Mouse (Mus musculus) layer of hippocampus, adult 11-12 months (tissue): Measurements from ENCODE around the gene Gm20388.
A peak's percentile ranks its signal among the peaks of the same experiment; 100 is the strongest.

ENCODE experiments used
- DNase-seq: peaks from one replicate; pipeline ENCODE4 v3.0.0; 2022; ENCODE audit warnings: low spot score

Gene Gm20388

DNA sequence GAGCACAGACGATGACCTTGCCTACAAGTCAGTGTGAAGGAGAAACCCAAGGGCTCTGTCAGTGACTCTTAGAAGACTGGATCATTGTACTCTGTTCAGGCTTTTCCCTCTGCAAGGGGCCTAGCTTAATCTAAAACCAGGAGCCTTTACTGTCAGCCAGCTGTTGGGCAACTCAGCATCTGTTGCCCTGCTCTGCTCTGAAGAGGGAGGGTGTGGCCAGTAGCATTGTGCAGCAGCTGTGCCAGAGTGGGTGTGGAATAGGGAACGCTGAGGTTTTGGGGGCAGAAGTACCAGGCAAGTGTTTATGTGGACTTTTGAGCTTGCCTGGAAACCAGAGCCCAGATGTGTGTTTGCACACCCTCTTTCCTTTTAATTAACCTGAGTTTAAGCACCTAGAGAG, 2111.1 kb downstream of the Gm20388 start:
- DNase-seq, result no peak

DNA sequence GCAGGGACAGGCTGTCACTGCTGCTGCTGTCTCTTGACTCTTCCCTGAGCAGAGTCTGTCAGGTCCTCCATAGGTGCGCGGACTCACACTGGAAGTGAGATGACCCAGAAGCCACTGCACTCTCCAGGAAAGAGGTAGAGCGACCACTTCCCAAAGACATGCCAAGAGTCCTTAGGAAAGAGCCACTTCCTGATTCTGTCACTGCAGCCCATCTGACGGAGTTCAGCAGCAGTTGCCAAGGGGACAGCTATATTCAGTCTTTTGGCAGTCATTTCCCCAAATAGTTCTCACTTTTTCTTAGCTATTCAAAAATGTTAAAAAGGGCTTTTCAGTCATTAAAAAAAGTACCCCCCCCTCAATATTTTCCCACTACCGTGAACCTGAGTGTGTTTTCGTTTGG, 2111.6 kb downstream of the Gm20388 start:
- no peak for DNase-seq

DNA sequence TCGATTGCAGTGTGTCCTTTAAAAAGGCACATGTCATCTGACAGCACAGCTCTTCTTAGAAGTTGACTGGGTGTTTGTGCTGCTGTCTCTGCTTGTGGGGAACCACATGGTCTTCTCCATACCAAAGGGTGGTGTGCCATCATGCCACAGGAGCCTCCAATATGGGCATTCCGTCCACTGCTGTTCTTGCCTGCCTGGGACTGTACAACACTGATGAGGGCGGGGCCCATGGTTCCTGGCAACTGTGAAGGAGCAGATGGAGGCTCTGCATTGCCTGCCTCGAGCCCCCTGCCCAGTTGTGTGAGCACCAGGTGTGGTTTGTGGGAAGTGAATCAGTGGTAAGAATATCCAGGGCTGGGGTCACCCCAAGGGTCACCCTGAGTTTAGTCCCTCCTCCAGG, 2112.1 kb downstream of the Gm20388 start:
- no peak for DNase-seq

DNA sequence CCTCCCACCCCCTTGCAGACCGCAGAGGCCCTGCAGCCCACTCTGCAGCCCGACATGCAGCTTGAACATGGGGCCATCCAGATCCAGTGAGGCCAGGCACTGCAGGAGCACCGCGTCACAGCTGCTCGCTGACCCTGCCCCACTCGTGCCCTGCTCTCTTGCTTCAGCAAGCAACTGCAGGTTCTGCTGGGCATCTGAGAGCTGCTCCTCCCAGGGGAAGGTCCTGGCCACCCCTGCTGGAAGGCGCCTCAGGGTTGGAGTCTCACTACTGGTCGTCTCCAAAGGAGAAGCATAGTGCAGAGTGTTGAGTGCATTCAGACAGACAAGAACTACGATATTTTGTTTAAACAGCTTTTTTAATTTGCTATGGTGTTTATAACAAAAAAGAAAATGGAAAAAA, 2114.9 kb downstream of the Gm20388 start:
- no peak for DNase-seq

DNA sequence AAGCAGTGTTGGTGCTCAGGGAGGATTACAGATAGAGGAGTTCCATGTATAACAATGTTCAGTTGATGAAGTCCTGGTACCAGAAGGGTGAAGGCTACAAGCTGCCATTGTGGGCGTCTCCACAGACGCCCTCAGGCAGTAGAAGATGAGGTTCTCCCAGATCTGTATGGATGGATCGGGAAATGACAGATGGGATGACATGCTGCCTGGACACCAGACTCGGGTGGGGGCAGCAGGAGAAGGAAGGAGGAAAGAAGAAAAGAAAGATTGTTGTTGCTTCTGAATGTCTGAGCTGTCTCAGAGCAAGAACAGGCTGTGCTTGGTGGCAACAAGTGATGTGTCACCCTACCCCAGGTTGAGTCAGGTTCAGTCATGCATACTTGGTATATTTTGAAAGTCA, 2117.5 kb downstream of the Gm20388 start:
- peak; percentile 45 for DNase-seq

DNA sequence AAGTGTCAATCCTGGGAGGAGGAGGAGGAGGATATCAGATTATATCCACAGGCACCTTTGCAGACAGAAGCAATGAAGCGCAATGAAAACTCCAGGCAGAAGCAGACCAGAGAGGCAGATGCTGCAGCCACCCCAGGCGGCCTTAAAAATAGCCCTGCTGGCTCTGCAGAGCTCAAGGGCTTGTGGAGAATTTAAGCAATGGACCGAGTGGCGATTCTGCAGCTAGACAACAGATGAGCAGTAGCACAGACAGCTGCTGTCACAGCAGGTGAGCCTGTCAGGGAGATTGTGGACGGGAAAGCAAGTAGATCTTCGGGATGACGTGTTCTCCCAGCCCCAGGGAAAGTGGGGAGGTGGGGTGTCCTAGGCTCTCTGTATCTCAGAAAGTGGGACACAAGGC, 2120.3 kb downstream of the Gm20388 start:
- DNase-seq, result no peak

DNA sequence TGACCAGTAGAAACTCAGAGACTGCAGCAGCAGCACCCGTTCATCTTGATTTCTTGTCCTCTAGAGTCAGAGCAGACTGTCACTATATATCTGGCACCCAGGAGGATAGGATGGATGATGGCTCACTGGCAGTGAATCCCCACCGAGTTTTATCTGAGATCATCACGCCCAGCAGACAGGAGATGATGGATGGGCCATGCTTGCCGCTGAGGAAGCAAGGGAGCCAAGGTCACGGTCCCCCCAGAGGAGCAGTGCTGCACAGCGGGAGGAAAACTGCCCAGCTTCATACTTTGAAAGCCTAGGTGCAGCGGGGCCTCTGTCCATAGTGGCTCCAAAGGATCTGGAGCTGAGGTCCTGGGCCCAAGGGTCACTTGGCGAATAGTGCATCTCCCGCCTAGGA, 2122.1 kb downstream of the Gm20388 start:
- no peak for DNase-seq

DNA sequence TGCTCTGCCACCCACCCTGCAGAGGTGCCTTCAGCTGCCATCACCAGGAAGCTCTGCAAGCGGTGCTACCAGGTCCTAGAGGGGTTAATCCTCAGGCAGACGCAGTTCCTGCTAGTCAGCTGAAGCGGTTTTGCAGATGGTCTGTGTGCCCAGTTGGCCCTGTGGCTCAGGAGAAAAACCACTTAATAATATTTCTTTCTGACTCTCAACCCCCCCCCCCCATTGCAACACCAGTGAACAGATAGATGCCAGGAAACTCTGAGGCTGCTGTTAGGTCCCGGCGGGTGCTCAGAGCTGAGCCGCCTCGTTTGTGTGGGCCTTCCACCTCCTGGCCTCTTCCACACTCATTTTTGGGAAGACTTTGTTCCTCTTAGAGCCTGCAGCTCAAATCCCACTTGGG, 2124.9 kb downstream of the Gm20388 start:
- no peak for DNase-seq

DNA sequence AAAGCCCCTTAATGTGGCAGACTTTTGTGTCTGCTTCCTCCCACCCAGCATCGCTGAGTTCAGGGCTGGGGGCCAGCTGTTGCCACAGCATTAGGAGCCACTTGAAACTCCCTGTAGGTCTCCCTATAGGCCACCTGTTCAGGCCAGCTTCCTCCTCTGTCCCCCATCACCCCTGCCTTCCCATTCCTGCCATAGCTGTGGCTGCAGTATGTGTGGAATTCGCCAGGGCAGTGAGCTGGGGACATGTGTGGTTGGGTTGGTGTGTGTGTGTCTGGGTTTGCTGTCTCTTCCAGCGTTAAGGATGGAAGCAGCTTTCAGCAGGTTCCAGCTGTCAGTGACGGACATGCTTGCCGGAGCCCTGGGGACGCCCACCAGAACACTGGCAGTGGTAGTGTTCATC, 2125.7 kb downstream of the Gm20388 start:
- no peak for DNase-seq

DNA sequence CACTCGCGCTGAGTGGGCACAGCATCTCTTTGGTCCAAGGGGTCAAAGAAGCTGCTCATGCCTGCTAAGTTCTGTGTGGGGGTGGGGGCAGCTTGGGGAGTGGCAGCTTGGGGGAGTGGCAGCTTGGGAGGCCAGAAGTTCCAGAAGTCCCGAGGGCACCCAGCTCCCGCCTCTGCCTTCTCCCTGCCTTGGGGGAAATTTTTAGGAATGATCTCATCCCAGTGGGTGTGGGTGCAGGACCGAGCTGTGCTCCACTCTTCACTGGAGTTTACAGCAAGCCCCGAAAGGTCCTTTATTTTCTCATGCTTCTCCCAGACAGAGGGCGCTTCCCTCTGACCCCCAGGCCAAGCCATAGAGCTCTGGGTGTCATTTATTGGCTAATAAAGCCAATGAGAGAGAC, 2126.6 kb downstream of the Gm20388 start:
- no peak for DNase-seq

DNA sequence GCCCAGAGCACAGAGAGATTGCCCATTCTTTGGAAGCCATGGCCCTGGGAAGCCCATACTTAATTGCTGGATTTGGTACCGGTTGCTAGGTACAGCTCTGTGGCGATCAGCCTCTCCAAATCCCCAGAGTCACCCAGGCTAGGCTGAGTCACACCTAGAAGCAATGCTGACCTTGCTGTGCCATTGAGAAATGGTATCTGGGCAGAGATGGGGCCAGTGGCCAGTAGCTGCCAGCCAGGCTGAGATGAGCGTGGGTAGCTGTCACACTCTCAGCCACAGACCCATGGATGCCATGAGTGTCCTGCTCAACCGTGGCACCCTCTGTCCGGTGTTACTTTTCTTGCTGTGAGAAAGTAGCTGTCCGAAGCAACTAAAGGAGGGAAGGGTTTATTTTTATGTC, 2127.4 kb downstream of the Gm20388 start:
- no peak for DNase-seq

DNA sequence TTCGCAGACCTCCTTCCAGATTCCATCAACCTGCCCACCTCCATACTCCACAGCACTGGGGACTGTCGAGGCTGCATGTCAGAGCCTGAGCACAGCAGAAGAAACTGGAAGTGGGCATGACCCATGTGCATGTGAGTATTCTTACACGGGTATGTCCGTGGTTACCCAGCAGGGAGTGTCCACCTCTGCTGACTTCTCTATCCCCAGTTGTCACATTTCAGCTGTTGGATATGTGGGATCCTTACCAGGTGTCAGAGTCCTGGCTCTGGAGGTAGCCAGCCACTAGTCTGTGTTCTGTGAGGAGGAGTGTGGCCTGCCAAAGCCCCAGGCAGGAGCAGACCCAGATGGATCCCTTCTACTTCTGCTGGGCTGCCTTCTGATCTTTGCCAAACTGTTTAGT, 2128.8 kb downstream of the Gm20388 start:
- no peak for DNase-seq

DNA sequence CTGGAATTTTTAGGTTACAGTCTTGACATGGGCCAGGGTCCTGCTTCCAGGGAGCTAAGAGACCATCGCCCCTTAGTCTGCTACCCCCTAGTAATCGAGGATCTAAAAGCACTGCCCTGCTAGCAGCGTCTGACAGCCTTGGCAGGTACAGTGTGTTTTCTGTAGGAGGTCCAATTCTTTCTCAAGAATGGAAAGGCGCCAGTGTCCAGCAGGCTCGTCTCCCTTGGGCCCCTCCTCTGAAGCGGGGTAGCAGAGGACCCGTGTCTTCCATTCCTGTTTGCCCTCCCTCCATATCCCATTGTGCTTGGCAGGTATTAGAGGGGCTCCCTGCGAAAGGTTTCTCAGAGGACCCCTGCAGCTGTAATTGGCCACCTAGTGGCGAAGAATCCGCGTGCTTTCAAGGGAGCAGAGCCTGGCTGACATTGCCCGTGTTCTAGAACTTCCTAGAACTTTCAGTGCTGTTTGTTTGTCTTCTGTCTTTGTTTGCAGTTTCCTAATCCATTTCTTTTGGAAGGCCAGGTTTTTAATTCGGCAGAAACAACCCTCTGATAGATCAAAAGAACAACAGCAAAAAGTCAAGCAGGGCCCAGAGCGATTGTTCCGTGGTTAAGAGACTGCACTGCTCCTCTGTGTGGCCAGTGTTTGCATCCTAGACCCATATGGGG, 2136.7 kb downstream of the Gm20388 start:
- no peak for DNase-seq

DNA sequence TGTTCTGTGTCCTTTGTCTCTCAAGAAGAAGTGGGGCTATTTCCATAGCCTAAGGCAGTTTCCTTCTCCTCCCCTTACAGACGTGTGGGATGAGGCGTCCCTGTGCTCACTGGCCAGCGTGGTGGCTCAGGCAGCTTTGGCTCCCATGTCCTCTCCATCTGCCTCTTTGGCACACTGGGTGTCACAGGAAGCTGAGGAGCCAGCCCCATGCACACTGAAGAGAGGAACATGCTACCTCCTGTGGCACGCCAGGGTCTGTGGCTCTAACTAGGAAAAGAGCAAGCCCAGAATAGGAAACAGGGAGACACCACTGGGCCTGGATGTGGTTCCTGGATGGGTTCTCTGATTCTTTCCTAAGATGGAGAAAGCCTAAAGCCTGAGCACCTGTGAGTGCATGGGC, 2138.6 kb downstream of the Gm20388 start:
- DNase-seq, result no peak

DNA sequence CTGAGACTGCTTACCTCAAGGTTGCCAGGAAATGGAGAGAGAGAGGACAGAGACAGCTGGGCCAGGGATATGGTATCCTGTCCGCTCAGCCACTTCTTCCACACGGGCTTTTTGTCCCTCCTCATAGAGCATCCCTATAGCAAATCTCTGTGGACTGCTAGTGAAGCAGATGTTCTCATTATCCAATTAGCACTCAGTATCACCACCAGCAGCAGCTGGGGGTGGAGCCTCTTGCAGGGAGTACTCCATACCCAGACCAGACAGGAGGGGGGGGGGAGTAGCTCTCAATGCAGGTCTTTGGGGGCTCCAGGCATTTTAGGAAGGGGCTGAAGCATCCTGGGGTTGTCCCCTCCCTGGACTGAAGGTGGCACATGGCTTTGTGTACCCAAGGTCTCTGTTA, 2139.3 kb downstream of the Gm20388 start:
- no peak for DNase-seq

DNA sequence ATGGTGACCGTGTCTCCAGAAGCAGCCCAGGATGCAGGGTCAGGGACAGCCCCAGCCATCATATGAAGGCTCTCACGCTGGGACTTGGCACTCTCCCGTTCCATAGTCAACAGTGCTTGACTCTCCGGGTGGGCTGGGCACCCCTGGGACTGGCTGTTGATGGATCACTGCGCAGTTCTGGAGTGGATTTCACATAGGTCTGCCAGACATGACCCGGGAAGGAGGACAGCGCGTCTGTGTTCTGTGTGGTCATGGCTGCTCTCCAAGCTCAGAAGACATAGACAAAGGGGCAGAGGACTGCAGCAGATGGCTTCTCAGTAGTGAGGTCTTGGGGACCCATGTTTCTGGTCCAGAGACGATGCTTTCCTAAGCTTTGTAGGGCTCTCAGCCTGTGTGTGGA, 2140.0 kb downstream of the Gm20388 start:
- no peak for DNase-seq

DNA sequence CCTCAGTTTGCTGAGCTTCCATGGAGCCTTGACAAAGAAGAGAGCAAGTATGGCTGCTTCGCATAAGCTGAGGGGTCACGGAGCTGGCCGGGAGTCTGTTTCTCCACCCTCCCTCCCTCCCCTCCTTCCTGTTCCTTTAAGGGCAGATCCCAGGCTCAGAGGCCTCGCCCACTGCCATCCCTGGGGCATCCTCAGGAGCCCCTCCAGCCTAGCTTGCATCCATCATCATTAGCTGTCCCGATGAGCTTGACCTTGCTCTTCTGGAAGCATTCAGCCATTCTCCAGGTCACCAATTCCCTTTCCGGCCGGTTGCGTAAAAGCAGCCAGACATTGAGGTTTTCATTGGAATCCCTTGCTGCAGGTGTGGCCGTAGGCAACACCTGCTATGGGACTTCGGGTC, 2144.7 kb downstream of the Gm20388 start:
- DNase-seq, result no peak

DNA sequence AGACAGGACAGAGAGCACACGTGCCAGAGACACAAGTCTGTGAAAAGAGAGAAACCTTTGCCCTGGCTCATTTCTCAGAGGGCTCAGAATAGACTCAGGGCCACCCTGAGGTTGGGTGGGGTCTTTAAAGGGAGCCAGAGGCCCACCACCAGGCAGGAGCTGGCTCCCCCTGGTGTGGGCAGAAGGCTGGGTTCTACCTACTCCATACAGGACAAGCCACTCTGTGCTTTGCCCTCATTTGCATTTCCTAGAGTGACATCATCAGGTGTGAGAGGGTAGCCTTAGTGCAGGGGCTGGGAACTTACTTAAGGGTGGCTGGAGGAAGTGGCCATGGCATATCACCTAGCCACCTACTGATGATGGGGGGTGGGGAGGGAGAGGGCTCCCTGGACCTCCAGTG, 2145.5 kb downstream of the Gm20388 start:
- DNase-seq, result no peak

DNA sequence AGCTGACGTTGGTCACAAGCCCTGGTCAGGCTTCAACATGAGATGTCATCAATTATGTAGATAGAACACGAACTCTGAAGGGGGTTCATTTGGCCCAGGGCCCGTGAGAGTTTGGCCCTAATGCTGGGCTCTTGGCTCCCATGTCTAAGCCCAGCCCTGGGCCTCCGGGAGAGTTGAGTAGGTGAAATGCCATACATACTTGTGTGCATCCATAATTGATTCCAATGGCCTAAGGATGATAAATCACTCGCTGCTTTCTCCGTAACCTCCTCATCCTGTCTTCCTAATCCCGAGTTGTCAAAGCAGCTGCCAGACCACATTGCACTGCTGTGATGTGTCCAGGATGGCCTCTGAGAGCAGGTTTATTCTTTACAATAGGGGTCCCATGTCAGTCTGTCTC, 2146.2 kb downstream of the Gm20388 start:
- DNase-seq, result no peak

DNA sequence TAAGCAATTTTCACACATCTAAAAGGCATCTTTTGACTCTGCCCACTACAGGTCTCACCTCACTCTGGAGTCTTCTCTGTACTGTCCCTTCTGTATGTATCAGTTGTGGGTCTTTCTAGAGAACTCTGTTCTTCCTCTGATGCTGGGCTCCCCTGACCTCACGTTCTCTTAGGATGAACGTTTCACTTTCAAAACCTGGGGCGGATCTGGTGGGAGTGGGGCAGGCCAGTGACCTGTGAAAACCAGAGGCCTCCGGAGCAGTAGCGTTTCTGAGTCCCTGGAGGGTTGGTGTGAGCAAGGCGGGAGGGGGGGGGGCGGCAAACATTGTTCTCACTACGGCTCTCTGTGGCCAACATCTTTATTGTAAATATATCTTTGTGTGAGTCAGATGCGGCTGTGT, 2147.9 kb downstream of the Gm20388 start:
- no peak for DNase-seq

DNA sequence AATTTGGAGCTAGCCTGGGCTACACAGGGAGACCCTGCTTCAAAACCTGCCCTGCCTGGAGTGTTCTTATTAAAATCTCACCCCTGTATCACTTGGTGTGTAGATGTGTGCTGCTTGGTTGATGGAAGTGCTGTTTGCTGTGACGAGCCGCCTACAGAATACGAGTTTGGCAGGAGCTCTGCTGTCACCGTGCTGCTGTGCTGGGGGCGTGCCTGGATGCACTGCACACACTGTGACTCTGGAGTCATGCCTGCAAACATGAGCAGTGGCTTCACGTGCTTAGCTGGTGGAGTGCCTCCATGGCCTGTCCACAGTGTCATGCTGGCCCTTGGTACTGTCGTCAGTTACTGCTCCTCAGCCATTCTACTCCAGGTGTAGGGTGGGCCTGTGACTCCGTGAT, 2148.3 kb downstream of the Gm20388 start:
- peak; percentile 57 for DNase-seq

DNA sequence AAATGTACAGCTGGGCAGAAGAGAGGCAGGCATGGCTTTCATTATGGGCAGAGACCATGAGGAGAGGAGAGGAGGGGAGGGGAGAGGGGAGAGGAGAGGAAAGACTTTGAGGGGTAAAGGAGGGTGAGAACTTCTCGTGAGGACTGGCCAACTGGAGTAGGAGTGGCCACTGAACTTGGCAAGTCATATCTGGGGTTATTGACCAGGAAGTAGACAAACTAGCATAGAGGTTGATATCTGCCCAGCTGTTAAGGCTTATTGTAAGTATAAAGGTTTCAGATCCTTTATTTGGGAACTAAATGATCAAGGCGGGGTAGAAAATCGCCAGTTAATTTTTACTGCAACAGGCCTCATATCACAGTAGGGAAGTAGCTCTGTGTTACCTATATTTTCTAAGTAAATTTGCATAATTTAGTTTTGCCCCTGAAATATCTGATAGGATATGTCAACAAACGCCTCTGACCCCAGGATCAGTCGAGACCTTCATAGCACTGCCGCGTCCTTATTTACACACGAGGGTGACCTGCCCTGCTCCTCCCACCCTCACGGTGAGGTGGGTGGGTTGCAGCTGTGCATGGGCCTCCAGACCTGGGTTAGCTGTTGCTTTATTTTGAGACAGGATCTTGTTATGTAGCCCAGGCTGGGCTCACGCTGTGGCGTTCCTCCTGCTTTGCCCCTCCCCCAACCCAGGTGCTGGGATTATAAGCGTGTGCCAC, 2152.0 kb downstream of the Gm20388 start:
- DNase-seq, result no peak

DNA sequence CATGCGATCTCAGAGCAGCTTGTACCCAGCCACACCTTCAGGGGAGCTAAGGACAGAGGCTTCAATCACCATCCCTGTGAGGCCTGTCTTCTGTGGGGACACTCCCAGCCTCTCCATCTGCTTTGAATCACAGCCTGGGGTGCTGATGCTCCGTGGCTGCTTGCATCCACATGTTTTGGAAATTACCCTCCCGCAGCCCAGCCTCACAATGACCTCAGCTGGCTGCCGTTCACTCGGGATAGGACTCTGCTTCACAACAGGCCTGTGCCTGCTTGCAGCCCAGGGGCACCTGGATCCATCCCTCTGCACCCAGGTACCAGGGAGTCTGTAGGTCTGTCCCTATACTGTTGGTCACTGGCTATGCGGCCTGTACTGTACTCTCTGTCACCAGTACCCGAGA, 2153.7 kb downstream of the Gm20388 start:
- no peak for DNase-seq
